Mouse (Mus musculus): ENCODE data around the gene Pros1.

Pros1 gene

DNA sequence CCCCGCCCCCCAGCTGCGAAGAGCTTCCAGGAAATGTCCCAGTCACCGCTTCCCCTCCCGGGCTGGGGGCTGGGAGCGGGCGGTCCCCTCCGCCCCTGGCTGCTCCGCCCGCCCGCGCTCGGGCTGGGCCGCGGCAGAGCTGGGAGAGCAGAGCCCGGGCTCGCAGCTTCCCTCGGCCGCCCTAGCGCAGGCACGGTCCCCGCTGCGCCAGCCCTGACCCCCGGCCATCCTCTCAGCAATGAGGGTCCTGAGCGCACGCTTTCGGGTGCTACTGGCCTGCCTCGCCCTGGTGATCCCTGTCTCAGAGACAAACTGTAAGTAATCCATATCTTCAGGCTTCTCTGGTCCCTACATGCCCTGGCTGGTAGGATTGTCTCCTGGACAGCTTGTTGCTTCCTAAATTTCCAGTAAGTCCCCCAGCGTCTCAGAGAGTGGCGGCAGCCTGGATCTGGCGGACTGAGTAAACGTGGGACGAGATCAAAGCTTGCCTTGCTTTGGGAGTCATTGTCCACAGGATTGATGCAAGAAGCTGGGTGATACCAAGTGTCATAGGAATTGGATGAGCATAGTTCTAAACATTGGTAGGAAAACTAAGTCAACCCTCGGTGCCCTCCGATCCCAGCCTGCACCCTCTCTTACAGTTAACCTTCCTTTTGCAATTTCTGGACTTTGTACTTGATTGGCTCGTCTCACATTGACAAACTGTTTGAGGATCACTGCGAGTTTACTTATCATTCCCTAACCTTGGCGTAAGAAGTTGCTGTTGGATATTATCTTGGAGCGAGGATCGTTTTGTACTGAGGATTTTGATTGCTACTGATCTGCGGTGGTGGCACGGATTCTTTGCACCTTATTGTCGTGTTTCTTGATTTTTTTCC lies at the start of gene Pros1:
Gene Pros1, plus strand, starts transcription at position 117 of the 878 bp plus-strand sequence.
- peak; percentile 40 for DNase-seq

DNA sequence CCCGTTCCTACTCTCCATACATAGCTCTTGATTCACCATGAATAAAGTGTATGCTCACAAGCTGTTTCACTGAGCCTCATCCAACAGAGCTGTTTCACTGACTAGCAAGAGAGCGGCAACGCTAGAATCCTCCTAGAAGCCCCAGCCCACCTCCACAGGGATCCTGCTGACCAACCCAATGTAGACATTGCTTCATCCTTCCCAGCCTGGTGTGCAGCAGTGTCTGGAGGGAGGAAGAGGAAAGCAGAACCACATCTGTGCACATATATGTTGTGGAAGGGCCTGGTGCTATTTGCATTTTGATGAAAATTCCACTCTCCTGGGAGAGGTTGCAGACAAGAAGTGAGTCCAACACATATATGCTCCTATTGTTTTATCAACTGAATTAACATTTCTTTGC lies 49.5 kb upstream of the Pros1 start:
- no peak for DNase-seq

DNA sequence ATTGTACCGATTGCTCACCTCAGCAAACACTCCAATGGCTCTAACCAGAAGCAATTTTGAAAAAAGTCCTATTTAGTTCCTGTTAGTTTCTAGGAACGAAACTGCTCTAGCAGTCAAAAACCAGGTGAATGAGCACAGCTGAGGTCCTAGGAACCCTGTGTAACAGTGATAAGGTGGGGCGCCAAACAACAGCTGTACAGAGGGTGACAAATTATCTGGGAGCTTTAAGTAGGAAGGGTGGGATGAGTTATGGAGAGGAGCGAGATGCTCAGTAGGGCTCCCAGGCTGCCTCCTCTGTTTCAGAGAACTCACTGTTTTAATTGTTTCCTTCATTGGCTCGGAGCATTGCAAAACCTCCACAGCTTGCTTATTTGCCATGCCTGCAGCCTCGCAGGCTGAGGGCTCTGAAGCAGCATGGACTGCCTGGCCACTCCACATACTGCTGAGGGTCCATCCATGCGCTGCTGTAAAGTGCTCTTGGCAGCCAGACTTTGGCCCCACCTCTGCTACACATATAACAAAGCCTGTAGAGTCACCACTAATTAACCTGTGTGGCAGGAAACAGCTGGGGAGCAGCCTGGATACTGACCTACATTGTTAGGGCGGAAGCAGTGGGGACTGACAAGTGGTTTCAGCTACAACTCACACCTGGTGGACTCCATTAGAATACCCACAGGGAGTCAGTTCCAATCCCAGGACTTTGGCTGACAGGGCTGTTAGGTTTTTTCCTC lies 46.7 kb upstream of the Pros1 start:
- DNase-seq = no peak

DNA sequence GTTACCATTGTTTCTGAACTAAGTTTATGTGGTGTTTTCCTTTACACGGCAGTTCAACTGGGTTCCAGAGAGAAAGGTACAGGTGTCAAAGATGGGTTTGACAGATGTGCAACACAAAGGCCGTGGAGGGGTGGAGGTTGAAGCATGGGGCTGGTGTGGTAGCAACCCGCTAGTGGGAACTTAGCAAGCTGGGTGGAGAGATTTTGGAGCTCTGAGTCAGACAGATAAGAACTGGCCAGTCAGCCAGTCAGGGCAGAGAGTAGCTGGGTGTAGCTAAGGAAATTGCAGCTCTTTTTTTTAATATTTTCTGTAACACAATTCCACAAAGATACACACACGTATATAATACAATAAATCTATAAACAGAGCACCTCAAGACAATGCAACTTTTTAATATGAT lies 43.3 kb upstream of the Pros1 start:
- no peak for DNase-seq

DNA sequence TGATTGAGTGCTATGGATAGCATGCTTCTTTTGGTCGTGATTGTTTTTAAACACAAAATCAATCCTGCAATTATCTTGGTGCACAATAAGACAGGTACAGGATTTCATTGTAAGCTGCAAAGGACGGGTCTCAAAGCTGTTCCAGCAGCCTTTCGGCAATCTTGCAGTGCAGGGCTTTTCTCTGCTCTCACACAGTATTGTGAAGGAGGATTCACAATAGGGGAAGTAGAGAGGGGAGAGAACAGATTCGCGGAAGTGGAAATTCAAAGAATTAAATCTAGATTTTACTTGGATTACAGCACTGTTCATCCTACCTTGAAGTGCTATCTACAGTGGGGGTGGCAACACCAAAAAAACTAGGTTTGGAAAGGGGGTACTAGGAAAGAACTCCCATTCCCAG lies 40.3 kb upstream of the Pros1 start:
- no peak for DNase-seq

DNA sequence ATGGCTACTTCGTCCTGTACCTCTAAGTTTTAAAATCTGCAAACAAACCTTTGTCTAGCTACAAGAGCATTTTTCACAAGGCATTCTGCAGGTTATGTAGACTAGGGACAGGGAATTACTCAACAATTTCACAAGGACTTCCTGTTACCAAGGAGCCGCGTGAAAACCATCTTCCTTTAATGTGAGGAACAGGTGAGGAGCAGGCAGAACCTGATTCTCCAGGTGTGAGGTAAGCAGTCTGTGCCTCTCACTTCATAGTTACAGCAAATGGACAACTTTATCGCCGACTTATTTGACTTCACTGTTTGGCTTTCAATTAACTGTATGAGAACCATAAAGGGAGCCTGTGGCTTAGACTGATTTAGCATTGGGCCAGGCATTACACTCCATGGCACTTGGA lies 39.6 kb upstream of the Pros1 start, which contains the start of gene Stx19:
Gene Stx19, plus strand, starts transcription at position 186 of the 400 bp plus-strand sequence.
- no peak for DNase-seq

DNA sequence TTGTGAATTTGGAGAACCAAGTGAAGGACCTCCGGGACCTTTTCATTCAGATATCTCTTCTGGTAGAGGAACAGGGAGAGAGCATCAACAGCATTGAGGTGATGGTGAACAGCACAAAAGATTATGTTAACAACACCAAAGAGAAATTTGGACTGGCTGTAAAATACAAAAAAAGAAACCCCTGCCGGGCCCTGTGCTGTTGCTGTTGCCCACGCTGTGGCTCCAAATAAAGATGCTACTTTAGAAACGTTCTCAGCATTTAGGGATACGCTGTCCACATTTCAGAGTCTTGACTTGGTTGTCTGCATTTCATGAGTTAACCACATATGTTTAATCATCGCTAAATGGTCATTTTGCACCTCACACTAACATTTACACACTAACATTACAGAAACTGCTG lies 31.6 kb upstream of the Pros1 start:
- DNase-seq = no peak

DNA sequence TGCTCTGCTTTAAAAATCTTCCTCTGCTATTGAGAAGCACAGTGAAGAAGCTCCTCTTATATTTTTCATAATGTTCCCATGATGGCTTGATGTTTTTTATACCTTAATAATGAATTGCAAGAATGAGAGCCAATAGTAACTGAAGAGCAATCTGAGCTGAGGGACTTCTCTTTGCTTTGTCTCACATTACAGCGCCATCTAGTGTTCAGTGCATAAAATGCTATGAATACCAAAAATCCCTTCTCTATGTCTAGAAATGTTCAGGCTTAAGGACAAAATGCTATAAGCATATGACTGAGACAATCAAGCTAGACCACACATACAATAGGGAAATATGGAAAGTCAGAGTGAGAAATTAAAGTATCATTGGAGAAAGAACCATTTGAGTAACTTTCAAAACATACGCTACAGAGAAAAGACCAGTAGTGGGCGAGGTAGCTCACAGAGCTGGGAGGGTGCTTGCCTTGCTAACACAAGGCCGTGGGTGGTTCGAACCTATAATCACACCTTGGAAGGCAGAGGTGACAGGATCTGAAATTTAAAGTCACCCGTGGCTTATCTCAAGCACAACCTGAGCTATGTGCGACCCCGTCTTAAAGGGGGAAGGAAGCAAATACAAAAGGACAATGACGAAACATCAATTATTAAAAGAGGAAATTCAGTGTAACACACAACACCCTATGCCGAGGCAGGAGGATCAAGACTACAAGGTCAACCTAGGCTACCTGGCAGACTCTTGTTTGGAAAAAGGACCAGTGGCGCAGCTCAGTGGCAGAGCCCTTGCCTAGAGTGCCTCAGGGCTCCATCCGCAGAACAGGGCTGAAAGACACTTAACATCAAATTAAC lies 27.7 kb upstream of the Pros1 start:
- DNase-seq = no peak

DNA sequence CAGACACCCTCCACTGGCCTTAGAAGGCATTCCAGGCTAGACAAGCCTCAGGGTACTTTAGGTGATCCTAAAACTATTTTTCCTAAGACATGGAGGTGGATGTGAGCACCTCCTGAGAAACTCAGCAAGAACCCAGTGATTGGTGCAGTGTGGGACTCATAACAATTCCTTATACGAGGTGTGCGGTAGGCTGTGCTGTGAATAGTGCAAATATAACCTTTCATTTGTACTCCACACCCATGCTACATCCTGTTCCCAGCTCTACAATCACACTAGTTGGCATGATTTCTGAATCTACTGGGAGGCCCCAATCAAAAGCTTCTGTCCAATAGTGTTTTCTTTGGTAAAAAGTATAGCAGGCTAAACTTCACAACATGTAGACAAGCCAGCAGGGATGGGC lies 22.1 kb upstream of the Pros1 start:
- no peak for DNase-seq

DNA sequence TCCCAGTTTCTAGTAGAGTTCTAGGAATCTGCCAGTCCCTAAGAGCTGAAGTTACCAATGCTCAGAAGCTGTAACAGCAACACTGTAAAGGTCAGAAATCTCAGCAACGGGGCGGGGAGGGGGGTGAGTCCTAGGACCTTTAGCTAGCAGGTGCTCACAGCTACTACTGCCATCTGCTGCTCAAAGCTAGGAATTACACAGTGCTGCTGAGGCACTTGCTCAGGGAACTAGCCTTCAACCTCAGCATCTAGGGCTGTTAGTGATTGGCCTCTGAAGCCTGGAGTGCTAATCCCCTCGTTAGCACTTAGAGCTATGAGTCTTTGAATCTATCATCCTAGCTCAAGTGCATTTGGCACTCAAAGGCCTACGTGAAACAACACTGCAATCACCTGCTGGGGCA lies 21.6 kb upstream of the Pros1 start:
- DNase-seq = peak; percentile 21

DNA sequence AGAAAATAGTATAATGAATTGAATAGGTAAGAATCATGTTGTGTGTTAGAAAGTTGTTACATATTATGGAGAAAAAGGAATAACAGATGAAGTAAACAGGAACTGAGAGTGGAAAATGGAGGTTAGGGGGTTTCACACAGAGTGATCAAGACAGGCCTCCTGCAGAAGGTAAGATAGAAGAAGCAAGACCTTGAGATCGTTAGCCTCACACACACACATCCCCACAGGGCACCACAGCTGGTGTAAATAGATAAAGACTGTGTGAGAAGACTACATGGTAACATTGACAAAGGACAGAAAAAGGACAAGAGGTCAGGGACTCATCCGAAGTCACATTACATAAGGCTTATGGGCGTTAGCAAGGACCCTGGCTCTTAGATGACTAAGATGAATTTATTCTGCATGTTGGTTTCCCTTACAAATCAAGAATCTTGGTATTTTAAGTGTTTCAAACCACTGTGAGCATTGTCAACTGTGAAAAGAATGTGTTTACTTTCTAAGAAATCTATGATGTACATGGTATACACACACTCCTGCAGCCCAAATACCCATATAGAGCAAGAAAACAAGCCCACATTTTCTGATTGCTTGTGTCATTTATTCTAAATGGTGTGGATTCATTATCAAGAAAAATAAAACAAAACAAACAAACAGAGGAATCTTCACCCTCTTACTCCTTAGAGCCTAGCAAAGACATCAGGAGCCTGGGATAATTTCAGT lies 19.9 kb upstream of the Pros1 start:
- no peak for DNase-seq

DNA sequence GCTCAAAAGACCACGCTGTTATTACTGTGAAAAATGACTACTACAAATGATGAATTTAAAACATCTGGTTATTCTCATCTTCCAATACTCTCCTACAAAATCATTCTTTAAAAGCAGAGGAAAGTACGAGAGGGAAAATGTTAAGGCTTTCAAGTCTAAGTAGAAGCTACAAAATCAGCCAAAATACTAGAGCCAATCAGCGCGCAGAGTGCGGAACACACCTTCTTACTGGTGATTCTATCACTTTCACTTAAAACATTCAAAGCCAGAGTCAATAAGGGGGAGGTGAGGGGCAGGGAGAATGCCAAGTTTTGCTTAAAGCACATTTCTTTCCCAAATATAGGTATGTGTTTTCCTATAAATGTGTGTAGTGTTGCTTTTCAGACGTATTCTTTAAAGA lies 8.8 kb upstream of the Pros1 start:
- DNase-seq = no peak

DNA sequence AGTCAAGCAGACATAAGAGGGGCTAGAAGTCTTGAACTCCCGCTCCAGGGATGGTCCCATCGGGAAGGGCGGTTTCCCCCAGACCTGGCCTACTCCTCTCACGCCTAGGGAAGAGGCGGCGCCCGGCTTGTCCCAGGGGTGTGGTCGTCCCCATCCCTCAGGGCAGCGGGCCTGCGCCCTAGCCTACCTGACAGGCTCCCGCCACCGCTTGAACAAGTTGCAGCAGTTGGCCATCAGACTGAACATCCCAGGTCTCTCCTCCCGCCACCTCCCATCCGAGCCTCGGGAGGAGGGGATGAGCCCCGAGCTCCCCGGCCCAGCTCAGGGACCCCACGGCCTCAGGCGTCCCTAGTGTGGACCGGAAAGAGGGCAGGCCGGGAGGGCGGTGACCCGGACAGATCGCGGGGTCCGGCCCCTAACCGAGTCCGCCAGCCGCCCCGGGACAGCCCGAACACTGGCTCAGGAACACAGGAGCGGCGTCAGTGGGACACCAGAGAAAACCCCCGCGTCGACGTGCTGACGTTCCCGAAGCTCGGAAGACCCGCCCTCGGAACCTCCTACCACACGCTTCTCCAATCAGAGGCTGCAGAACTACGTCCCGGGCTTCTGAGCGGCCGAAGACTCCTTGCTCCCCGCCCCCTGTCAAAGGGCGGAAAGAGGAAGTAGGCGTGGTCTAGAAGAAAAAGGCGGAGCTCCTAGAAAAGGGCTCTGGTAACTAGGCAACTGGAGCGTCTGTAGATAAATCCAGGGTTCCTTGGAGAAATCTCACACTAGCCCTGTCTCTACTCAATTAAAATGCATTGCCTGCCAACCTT lies 7.4 kb upstream of the Pros1 start, which contains the start of gene Arl13b:
Gene Arl13b, minus strand, starts transcription at position 543 of the 815 bp plus-strand sequence.
- peak; percentile 97 for DNase-seq

DNA sequence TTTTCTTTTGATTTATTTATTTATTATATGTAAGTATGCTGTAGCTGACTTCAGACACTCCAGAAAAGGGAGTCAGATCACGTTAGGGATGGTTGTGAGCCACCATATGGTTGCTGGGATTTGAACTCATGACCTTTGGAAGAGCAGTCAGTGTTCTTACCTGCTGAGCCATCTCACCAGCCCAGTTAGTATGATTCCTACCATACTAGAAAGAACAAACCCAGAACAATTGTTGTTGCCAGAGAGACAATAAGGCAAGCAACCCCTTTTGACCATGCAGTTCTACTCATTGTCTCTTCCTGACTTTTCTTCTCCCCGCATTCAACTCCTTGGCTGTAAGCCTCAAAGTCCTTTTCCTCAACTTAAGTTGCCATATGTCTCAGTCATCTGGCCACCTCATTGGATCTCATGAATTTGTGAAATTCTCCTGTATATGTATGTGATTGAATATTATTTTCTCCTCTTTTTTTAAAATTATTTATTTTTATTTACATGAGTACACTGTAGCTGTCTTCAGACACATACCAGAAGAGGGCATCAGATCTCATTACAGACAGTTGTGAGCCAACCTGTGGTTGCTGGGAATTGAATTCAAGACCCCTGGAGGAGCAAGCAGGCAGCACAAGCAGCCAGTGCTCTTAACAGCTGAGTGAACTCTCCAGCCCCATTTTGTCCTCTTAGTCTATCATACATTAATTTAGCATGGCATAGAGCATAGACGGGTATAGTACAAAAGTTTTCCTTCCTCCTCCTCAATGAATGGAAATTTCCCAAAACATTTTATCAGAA lies 1.4 kb upstream of the Pros1 start:
- no peak for DNase-seq

DNA sequence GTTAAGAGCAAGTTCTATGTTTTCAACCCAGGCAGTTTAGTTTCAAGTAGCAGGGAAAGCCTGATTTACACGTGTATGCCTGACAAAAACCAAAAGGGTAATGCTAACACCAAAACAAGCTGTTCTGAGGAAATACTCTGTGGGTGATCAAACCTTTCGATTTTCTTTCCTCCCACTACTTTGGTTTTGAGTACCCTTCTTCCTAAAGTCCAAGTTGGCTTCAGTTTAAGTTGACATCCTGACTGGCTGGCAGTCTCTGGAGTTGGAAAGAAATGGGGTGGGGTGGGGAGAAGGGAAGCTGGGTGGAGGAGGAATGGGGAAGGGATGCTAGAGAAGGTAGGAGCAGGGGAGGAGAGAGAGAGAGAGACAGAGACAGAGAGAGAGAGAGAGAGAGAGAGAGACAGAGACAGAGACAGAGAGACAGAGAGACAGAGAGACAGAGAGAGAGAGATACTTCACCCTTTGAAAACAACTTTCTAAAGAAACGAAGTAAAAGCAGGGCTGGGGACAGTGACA lies 438 bp upstream of the Pros1 start:
- DNase-seq = no peak

DNA sequence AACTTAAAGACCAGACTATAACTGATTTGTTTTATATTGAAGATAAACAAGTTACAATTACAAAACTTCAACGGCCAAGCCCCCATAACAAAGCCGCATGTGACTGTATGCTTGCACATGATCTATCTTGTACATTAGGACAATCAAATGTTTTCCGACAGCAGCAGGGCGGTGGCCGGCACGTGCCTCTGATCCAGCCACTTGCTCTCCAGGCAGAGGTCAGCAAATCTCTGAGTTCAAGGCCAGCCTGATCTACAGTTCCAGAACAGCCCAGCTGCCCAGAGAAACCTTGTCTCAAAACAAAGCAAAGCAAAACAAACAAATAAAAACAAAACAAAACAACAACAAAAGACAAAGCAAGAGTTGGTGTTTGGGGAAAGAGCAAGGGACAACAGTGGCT lies 1.3 kb downstream of the Pros1 start:
- no peak for DNase-seq

DNA sequence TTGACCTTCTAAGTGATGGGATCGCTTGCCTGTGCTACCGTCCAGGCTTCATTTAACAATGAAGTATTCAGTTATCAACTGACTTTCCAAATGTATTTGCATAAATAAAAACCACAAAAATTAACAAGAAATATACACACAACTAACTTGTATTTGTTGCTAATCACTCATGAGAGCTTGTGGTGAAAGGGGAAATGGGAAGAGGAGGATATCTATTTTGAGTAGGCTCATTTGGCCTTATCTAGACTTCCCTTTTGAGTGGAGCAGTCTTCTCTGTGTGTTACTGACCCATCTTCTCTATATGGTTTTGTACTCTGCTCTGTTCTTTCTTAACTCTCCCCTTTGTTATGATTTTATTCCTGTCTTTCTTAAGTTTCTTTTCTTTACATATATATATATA lies 2.2 kb downstream of the Pros1 start:
- DNase-seq = no peak

DNA sequence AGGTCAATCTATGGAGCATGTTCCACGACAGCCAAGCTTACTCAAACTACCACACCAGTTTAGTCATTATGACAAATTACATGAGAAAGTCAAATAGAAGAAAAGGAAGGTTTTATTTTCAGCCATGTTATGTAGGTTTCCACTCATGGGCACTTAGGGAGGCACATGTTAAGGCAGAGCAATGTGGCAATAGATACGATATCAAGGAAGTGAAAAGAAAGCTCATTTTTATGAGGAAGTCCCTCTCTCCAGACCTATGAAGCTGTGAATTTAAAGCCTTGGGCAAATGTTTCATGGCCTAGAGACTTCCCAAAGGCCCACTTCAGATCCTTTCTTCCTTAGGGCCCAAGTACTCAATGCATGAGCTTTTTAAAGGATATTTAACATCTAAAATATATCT lies 3.4 kb downstream of the Pros1 start:
- DNase-seq = no peak

DNA sequence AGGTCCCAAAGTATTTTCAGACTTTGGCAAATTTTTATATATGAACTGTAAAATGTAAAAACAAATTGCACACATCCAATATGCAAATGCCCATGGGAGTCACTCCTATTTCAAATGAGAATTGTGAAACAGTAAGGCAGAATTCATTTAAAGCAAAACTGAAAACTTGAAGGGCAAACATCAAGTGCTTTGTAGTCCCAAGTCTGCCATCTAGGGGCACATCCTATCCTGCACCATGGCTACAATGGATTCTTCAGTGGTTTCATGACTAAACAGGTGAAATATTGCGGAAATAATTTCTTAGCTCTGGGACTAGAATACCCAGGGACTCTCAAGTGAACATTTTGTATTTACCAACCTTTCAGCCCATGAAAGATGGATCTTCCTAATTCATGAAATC lies 3.9 kb downstream of the Pros1 start:
- DNase-seq = no peak

DNA sequence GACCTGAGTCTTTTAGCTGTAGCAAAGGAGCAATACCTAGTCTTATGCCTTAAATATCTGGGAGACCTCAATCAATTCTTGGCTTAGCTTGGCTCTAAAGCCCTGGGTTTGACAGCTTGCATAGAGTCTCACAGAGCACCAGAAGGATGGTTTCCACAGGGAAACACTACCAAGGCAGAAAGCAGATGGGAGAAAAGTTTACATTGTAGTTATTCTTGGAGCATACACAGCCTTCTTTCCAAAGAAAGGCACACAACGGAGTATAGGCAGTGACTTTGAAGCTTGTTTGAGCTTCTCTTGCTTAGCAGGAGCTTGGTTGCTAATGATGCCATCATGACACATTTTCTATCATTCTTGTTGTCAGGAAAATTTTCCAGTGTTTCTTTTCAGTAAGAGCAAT lies 6.0 kb downstream of the Pros1 start:
- no peak for DNase-seq

DNA sequence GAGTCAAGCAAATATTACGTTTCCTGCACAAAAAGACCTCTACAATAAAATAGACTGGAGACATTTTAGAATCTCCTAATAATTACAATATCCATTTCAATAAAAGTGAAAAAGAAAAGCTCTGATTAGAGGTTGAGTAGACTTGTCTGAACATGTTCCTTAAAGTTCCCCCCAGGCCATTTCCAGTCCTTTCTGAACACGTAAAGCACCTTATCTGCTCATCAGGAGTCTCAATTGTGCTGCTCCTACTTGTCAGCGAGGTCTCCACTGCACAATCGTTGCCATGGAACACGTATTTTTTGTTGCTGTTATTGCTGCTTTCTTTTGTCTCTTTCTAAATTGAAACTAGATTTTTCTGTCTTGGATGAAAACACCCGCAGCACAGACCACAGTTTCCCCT lies 7.3 kb downstream of the Pros1 start:
- DNase-seq = no peak

Measured in kidney, adult 11 months (tissue).